Mouse (Mus musculus): ENCODE results near the gene Evx2. TPM values are rescaled to one million over a fixed set of nuclear protein-coding genes. Genes with fewer than 3 reads are reported as not detected.

The Evx2 gene
- polyA plus RNA-seq, 1 experiment from 2014 or later, result 0.17 TPM

- Histone ChIP-seq H3K36me3 (no peaks in the 10 kb centered on the region), H3K9me3 (replicated peaks) (no peaks in the 10 kb centered on the region), H3K4me3 (no peak overlapping the region), H3K4me1 (peaks cover 11% of the 10 kb centered on the region; the same call in 1 of the 2 replicates), H3K27ac (replicated peaks) (no peak overlapping the region), H3K27me3 (ENCODE audit: low read depth, poor library complexity, severe bottlenecking) (peaks cover 100% of the 10 kb centered on the region)
- no peak for DNase-seq (ENCODE audit: low spot score)
- WGBS, result 2% methylated on average over 24 of the region's 24 CpGs
Measured at GRCm38 (mm10) chr2:74673835-74674425, 14.6 kb upstream of the Evx2 start.

- peaks cover 22% of the 10 kb centered on the region for H3K4me1 ChIP-seq
- H3K4me3 ChIP-seq, result peak overlapping the region; percentile 38
- H3K27ac ChIP-seq (replicated peaks), result no peak overlapping the region
- under 1% methylated on average over 40 of the region's 40 CpGs for WGBS
- no peaks in the 10 kb centered on the region for H3K9me3 ChIP-seq (replicated peaks)
- peaks cover 100% of the 10 kb centered on the region for H3K27me3 ChIP-seq (ENCODE audit: low read depth, poor library complexity, severe bottlenecking)
- DNase-seq (ENCODE audit: low spot score), result peak; percentile 84
- H3K36me3 ChIP-seq, result no peaks in the 10 kb centered on the region
Measured at GRCm38 (mm10) chr2:74672481-74673362, 13.4 kb upstream of the Evx2 start.

DNA sequence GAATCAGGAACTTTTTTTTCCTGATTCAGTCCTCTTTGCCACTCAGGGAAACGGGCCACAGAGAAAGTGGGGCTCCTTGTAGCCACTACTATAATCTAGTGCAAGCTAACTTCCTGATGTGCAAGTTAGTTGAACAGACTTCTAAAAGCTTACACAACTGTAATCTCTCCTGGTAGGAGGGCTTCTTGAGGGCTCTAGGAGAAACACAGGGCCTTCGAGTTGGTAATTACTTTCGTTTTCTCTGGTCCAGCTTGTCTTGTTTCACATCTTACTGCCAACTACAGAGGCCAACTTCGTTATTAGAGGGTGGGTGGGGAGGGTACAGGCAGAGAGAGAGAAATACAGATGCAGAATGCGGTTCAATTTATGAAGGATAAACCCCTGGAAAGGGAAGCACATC lies 12.5 kb upstream of the Evx2 start:
- Histone ChIP-seq H3K4me3 (no peak overlapping the region), H3K4me1 (peaks cover 23% of the 10 kb centered on the region), H3K27me3 (ENCODE audit: low read depth, poor library complexity, severe bottlenecking) (peaks cover 100% of the 10 kb centered on the region), H3K36me3 (no peaks in the 10 kb centered on the region), H3K9me3 (replicated peaks) (no peaks in the 10 kb centered on the region), H3K27ac (replicated peaks) (no peak overlapping the region)
- WGBS, result 2% methylated on average over 5 of the region's 5 CpGs
- DNase-seq (ENCODE audit: low spot score), result peak; percentile 34

DNA sequence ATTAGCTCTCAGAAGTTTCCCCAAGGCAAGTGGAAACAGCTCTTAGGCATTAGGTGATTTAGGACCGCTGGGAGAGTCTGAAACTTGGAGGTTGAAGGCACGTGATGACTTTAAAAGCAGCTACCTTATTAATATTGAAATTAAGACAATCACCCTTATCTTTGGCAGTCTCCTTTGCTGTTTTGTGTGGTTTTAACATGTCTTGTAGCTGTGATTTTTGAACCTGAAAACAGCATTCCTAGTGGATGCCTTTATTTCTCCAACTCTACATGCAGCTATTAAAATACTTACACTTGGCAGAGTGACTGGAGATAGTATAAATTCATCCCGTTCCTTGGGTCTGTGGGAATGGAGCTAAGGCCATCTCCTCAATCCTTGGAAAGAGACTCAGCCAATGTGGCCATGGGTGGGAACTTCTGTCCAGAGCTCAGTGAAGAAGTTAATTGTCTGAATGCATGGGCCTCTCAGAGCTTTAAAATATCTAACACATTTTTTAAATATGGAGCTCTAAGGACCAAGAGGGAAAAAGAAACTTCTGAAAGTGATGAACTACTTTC lies 11.4 kb upstream of the Evx2 start:
- DNase-seq (ENCODE audit: low spot score), result no peak
- Histone ChIP-seq H3K27me3 (ENCODE audit: low read depth, poor library complexity, severe bottlenecking) (peaks cover 100% of the 10 kb centered on the region), H3K4me1 (peaks cover 23% of the 10 kb centered on the region), H3K4me3 (no peak overlapping the region), H3K9me3 (replicated peaks) (no peaks in the 10 kb centered on the region), H3K27ac (replicated peaks) (no peak overlapping the region), H3K36me3 (no peaks in the 10 kb centered on the region)
- 2% methylated on average over 3 of the region's 3 CpGs for WGBS

- Histone ChIP-seq H3K9me3 (replicated peaks) (no peaks in the 10 kb centered on the region), H3K4me1 (peaks cover 23% of the 10 kb centered on the region), H3K27ac (replicated peaks) (no peak overlapping the region), H3K36me3 (no peaks in the 10 kb centered on the region), H3K4me3 (no peak overlapping the region), H3K27me3 (ENCODE audit: low read depth, poor library complexity, severe bottlenecking) (peaks cover 100% of the 10 kb centered on the region)
- WGBS, result 3% methylated on average over 14 of the region's 14 CpGs
- DNase-seq (ENCODE audit: low spot score), result peak; percentile 45
Measured at GRCm38 (mm10) chr2:74669650-74670235, 10.4 kb upstream of the Evx2 start.

- DNase-seq (ENCODE audit: low spot score), result no peak
- no peaks in the 10 kb centered on the region for H3K9me3 ChIP-seq (replicated peaks)
- 0% methylated on average over 3 of the region's 3 CpGs for WGBS
- H3K27me3 ChIP-seq (ENCODE audit: low read depth, poor library complexity, severe bottlenecking), result peaks cover 100% of the 10 kb centered on the region
- no peak overlapping the region for H3K27ac ChIP-seq (replicated peaks)
- peaks cover 23% of the 10 kb centered on the region for H3K4me1 ChIP-seq
- H3K4me3 ChIP-seq, result no peak overlapping the region
- no peaks in the 10 kb centered on the region for H3K36me3 ChIP-seq
Measured at GRCm38 (mm10) chr2:74669230-74669578, 9.8 kb upstream of the Evx2 start.

DNA sequence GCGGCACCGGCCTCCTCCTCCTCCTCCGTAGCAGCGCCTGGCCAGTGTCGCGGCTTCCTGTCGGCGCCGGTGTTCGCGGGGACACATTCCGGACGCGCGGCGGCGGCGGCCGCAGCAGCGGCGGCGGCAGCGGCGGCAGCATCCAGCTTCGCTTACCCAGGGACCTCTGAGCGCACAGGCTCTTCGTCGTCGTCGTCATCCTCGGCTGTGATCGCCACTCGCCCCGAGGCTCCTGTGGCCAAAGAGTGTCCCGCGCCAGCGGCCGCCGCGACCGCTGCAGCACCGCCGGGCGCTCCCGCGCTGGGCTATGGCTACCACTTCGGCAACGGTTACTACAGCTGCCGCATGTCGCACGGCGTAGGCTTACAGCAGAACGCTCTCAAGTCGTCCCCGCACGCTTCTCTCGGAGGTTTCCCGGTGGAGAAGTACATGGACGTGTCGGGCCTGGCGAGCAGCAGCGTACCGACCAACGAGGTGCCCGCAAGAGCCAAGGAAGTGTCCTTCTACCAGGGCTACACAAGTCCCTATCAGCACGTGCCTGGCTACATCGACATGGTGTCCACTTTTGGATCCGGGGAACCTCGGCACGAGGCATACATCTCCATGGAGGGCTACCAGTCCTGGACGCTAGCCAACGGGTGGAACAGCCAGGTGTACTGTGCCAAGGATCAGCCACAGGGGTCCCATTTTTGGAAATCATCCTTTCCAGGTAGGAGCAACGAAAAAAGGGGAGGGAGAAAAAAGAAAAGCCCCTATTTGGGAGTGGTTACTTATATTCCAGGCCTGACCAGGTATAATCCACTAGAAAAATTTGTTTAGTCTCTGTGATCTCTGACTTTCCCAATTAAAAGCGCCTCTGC lies 9.2 kb upstream of the Evx2 start:
- under 1% methylated on average over 73 of the region's 74 CpGs for WGBS
- H3K27ac ChIP-seq (replicated peaks), result no peak overlapping the region
- H3K9me3 ChIP-seq (replicated peaks), result no peaks in the 10 kb centered on the region
- H3K4me3 ChIP-seq, result peak overlapping the region; percentile 51
- H3K36me3 ChIP-seq, result no peaks in the 10 kb centered on the region
- H3K27me3 ChIP-seq (ENCODE audit: low read depth, poor library complexity, severe bottlenecking), result peaks cover 100% of the 10 kb centered on the region
- peak; percentile 74 for DNase-seq (ENCODE audit: low spot score)
- H3K4me1 ChIP-seq, result peaks cover 19% of the 10 kb centered on the region

DNA sequence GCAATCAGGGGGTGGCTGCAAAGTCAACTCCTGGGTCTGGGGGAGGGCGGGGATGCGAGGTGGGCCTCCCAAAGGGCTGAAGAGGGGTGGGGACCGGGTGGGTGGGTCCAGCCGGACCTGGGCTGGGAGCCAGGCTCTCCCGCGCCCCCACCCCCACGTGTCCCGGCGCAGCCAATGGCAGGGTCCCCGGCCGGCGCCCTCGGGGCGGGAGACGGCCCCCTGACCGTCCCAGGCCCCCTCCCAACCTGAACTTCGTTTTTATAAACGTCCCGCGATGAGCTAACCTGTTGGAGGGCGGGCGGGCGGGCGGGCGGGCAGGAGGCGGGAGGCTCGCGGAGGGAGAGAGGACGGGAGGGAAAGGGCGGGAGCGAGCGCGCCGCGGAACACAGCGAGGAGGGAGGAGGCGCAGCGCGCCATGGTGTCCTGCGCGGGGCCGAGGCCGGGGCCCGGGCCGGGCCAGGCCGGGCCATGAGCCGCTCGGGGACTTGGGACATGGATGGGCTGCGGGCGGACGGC lies 8.5 kb upstream of the Evx2 start, which contains the start of gene Hoxd13:
Hoxd13 (plus strand) TSS at position 469 of the 516 bp plus-strand sequence.
- no peaks in the 10 kb centered on the region for H3K36me3 ChIP-seq
- peak within 1 kb of the TSS; percentile 51 for H3K4me3 ChIP-seq
- H3K9me3 ChIP-seq (replicated peaks), result no peaks in the 10 kb centered on the region
- WGBS, result under 1% methylated on average over 34 of the region's 51 CpGs
- H3K27ac ChIP-seq (replicated peaks), result no peak within 1 kb of the TSS
- H3K4me1 ChIP-seq, result peaks cover 17% of the 10 kb centered on the region
- DNase-seq (ENCODE audit: low spot score), result no peak
- H3K27me3 ChIP-seq (ENCODE audit: low read depth, poor library complexity, severe bottlenecking), result peaks cover 100% of the 10 kb centered on the region

DNA sequence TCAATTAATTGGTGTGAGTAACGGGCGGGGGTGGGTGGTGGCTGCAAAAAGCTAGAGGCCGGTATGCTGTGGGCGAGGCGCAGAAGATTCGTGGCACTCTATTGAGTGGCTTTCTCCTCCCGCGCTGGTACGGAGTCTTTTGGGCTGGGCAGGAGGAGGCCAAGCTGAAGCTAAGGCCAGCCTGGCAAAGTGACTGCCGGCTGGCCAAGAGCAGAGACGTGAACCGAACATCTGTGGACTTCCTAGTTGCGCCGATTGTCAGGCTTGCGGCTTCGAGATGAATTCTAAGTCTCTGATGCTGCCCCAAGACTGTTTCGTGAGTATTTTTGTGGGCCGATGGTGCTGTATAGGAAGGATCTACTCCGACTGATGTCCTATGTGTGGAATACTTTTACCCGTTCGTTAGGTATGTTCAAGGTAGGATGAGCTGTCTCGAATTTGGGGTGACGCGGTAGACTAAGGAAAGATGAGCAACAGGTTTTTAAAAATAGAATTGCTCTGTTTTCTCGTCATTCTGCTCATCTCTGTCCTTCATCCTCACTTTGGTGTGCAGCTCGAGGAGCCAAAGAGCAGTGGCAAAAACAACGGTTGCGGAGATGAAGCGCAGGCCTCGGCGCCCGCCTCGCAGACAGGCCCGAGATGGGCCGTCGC lies 8.0 kb upstream of the Evx2 start:
- Histone ChIP-seq H3K27ac (replicated peaks) (no peak overlapping the region), H3K4me3 (peak overlapping the region; percentile 51), H3K9me3 (replicated peaks) (no peaks in the 10 kb centered on the region), H3K36me3 (no peaks in the 10 kb centered on the region), H3K27me3 (ENCODE audit: low read depth, poor library complexity, severe bottlenecking) (peaks cover 100% of the 10 kb centered on the region), H3K4me1 (peaks cover 12% of the 10 kb centered on the region)
- WGBS, result 1% methylated on average over 36 of the region's 36 CpGs
- peak; percentile 64 for DNase-seq (ENCODE audit: low spot score)

DNA sequence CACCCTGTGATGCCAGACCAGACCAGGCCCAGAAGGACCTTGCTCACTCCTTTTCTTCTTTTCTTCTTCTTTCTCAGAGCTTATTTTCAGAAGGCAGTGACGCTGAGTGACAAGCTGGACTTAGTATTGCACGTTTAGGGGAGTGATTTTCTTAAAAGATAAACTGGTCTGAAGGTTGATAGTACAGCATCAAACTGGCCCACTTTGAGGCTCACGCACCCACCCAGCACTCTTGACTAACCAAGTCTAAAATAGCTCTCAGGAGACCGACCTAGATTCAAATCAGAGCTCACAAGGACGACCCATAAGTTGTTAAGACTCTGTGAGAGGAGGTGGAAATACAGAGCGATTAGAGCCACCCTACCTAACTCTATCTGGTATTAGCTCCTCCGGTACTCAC lies 7.1 kb upstream of the Evx2 start:
- WGBS, result 2% methylated on average over 7 of the region's 7 CpGs
- Histone ChIP-seq H3K4me1 (peaks cover 17% of the 10 kb centered on the region), H3K27me3 (ENCODE audit: low read depth, poor library complexity, severe bottlenecking) (peaks cover 100% of the 10 kb centered on the region), H3K9me3 (replicated peaks) (no peaks in the 10 kb centered on the region), H3K27ac (replicated peaks) (no peak overlapping the region), H3K36me3 (no peaks in the 10 kb centered on the region), H3K4me3 (no peak overlapping the region)
- peak; percentile 48 for DNase-seq (ENCODE audit: low spot score)

GRCm38 (mm10) chr2:74663291-74663925 lies 4.1 kb upstream of the Evx2 start:
- no peaks in the 10 kb centered on the region for H3K36me3 ChIP-seq
- H3K4me3 ChIP-seq, result no peak overlapping the region
- peaks cover 21% of the 10 kb centered on the region for H3K4me1 ChIP-seq
- no peaks in the 10 kb centered on the region for H3K9me3 ChIP-seq (replicated peaks)
- WGBS, result 4% methylated on average over 18 of the region's 18 CpGs
- no peak overlapping the region for H3K27ac ChIP-seq (replicated peaks)
- H3K27me3 ChIP-seq (ENCODE audit: low read depth, poor library complexity, severe bottlenecking), result peaks cover 100% of the 10 kb centered on the region
- DNase-seq (ENCODE audit: low spot score), result peak; percentile 74

All from midbrain, embryonic 10.5 days (tissue).